Mouse (Mus musculus) heart, adult 2 months (tissue): Measurements from ENCODE around the gene Cenpc1.

Experiments
- CTCF ChIP-seq: fragments of 200-600 bp; IDR thresholded peaks from 2 replicates; pipeline ENCODE4 v1.8.1; 2022; ENCODE audit warnings: antibody characterized with exemption, mild to moderate bottlenecking, moderate library complexity
- EP300 ChIP-seq: fragments of 200-500 bp; IDR thresholded peaks from 2 replicates; pipeline ENCODE4 v1.6.1; 2011; ENCODE audit warnings: low read depth, low read length, control low read depth; ENCODE audit not compliant: insufficient read depth
- POLR2A ChIP-seq: fragments of 200-500 bp; IDR thresholded peaks from 2 replicates; pipeline ENCODE4 v1.6.1; 2011; ENCODE audit warnings: mild to moderate bottlenecking, low read depth, low read length, control low read depth; ENCODE audit not compliant: insufficient read depth

DNA sequence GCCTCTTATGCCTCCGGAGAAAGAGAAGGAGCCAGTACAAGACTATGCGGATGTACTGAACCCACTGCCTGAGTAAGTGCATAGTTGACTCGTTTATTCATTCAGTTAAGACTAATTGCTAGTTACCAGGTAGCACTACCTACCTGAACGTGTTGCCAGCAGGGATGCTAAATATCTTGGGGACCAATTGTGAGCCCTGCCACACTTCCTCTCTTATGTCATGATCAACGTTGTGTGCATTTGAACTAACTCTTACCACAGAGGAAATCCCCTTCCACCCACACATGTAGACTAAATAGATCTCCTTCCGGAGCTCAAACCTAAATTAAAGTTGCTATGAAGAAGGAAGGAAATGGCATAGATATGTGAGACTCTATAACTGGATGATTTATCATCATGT is 21.4 kb upstream of the Cenpc1 start:
- TF ChIP-seq POLR2A (no peak), CTCF (no peak), EP300 (no peak)
